Mouse (Mus musculus) left cerebral cortex, adult 2 months (tissue): ENCODE data around the gene Nol4l. TPM values are rescaled to one million over a fixed set of nuclear protein-coding genes. Genes with fewer than 3 reads are reported as not detected.
A peak's percentile ranks its signal among the peaks of the same experiment; 100 is the strongest.

Source experiments
- DNase-seq, 2 experiments: peaks; one replicate each; pipeline ENCODE4 v3.0.0; 2021 to 2022; ENCODE audit warnings: low spot score in 2 of 2, mixed read lengths in 1 of 2; ENCODE audit errors: extremely low spot score in 1 of 2
- H3K27ac ChIP-seq: fragments of 200-600 bp; 2 replicates; pipeline ENCODE4 v1.8.1; 2022
- H3K4me3 ChIP-seq: fragments of 200-600 bp; 2 replicates; pipeline ENCODE4 v1.8.1; 2022
- CTCF ChIP-seq: fragments of 200-600 bp; IDR thresholded peaks from 2 replicates; pipeline ENCODE4 v1.8.1; 2022; ENCODE audit warnings: antibody characterized with exemption, mild to moderate bottlenecking, moderate library complexity
- intact Hi-C: fragments of 180-260 bp; cut with DNase I; formaldehyde crosslinking; loops from one replicate; pipeline ENCODE4 v1.15.1; 2025
- total RNA-seq, 2 experiments: library from RNA; stranded (reverse); gene quantifications; 2 replicates each; pipeline ENCODE4 v1.2.3; 2021

The Nol4l gene
- total RNA-seq, 2 experiments from 2014 or later = 45.0 to 51.3 TPM

- intact Hi-C loops = no loop called here
- DNase-seq = peak; percentile 51 to 64
- Histone ChIP-seq H3K27ac (peak overlapping the region; percentile 61; the same call in 1 of the 2 replicates), H3K4me3 (peak overlapping the region; percentile 89)
- TF ChIP-seq CTCF = peak; percentile 89
Observed at GRCm38 (mm10) chr2:153446017-153446408, 83.8 kb downstream of the Nol4l start.

DNA sequence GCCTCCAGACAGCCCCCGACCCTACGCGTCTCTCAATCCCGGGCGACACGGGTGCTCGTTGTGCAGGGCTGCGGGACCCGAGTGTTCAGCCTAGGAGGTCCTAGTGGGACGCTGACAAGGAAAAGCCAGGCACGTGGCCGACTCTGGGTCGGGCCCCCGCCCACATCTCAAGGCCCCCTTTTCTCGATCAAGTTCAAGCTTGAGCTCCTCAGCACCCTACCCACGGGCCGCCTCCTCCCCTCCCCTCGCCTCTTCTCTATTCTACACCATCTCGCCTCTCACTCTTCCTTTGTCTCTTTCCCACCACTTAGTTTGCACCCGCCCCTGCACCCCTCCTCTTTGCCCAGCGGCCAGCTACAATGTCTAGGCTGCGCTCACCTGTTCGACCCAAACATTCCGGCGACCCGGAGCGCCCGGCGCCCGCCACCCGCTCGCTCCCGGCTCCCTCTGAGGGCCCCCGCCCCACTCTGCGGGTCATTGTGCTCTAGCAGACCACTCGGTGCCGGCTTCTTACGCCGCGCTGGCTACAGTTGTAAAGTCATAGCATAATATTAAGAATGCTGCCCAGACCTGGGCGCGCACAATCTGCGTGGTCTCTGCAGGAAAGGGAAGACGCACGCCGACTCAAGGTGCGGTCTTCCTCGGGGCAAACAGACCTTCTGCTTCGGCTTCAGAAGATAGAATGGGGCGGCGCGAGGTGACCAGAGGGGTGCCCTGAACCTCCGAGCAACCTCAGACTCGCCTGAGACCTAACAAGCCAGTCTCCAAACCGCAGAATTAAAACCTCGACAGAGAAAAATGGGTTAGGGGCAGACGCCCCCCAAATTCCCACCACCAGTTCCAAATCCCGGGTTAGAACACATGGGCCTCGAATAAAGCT is 84.4 kb downstream of the Nol4l start:
- intact Hi-C loops = loop anchor here (2.0 kb wide), 1 partner anchor 99 kb away; no protein-coding TSS in a partner anchor
- peak overlapping the region; percentile 83 for H3K27ac ChIP-seq
- no peak for TF ChIP-seq CTCF
- DNase-seq = peak; percentile 26 to 31
- H3K4me3 ChIP-seq = peak overlapping the region; percentile 89

DNA sequence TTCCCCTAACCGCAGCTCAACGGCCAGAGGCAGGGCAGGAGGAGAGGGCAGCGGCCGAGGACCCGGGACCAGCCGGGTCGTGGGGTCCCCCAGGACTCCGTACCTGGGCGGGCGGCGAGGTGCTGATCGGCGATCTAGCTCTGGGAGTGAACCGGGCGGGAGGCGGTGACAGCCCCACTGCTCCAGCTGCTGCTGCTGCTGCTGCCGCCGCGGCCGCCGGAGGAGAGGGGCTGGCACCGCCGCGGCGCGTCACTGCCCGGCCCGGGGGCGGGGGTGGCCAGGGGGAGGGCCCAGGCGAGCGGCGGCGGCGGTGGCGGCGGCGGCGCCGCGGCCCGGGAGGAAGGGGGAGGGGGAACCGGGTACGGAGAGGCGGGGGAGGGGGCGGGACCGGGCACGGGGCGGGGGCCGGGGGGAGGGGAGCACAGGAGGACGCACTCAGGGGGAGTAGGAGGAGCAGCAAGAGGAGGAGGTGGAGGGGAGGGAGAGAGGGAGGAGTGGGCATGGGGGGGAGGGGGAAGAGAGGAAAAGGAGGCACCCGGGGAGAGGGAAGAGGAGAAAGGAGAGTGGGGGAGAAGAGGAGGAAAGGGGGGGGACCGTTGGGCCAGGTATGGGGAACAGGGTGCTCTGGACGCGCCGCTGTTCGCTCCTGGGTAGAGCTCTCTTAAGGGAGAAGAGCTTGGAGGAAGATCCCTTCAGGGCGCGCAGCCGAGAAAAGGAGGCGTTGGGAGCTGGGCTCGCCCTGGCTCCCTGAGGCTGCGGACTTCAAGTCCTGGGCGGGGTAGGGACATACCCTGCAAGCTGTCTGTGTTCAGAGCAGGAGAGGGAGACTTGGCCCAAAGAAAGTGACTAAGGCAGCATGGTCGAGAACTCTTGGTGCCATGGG is 85.3 kb downstream of the Nol4l start:
- H3K27ac ChIP-seq = peak overlapping the region; percentile 90
- H3K4me3 ChIP-seq = peak overlapping the region; percentile 89
- no peak for TF ChIP-seq CTCF
- DNase-seq = peak; percentile 68 to 74
- intact Hi-C loops = loop anchor here (2.0 kb wide), 1 partner anchor 98 kb away; no protein-coding TSS in a partner anchor

- intact Hi-C loops = loop anchor here (2.0 kb wide), 1 partner anchor 97 kb away; no protein-coding TSS in a partner anchor
- DNase-seq = peak; percentile 37 to 49
- TF ChIP-seq CTCF = no peak
Observed at GRCm38 (mm10) chr2:153443434-153444240, 86.1 kb downstream of the Nol4l start.

GRCm38 (mm10) chr2:153442720-153443119 is 87.1 kb downstream of the Nol4l start:
- H3K27ac ChIP-seq = peak overlapping the region; percentile 1; the same call in 1 of the 2 replicates
- TF ChIP-seq CTCF = no peak
- intact Hi-C loops = no loop called here
- DNase-seq = no peak
- peak overlapping the region; percentile 89; the same call in 1 of the 2 replicates for H3K4me3 ChIP-seq

More at GRCm38 (mm10) chr2:153443434-153444240, 86.1 kb downstream of the Nol4l start:
- Histone ChIP-seq H3K4me3 (peak overlapping the region; percentile 89), H3K27ac (peak overlapping the region; percentile 90)

DNA sequence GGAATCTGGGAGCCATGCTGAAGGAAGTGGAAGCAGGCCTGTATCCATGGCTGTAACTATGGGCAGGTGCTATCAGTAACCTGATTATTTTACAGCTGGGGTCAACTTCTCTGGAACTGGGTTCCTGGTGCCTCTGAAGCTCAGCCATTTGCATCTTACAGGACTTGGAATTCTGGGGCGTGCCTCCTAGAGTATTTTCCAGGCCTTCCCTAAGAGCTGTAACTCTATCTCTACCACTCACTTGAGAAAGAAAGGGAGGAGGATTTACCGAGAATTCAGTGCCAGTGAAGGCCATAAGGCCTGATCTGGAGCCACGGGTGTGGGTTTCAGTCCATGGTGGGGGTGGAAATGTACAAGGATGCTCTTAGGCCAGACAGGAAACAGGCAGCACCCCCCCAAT is 88.5 kb downstream of the Nol4l start:
- Histone ChIP-seq H3K27ac (no peak overlapping the region), H3K4me3 (no peak overlapping the region)
- TF ChIP-seq CTCF = no peak
- no peak for DNase-seq
- intact Hi-C loops = no loop called here

DNA sequence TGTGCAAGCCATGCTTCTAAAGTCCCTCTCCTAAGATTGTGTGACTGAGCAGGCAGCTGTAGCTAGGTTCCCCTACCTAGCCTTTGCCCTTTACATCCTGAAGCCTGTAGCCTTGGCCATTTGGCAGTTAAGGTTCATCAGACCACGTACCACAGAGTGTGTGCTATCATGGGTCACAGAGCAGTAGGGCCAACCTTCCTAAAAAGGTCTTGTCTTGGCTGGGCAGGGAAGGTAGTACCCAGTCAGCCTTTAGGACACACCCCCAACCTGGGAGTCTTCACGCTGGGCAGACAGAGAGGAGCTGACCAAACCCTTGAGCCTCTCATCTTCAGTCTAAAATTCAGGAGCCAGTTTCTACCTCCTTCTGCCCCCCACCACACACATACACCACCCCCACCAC is 89.0 kb downstream of the Nol4l start:
- no peak overlapping the region for H3K4me3 ChIP-seq
- intact Hi-C loops = no loop called here
- no peak for DNase-seq
- no peak overlapping the region for H3K27ac ChIP-seq
- no peak for TF ChIP-seq CTCF

- no peak for DNase-seq
- TF ChIP-seq CTCF = no peak
- Histone ChIP-seq H3K4me3 (no peak overlapping the region), H3K27ac (no peak overlapping the region; the same call in 1 of the 2 replicates)
- intact Hi-C loops = no loop called here
Observed at GRCm38 (mm10) chr2:153437306-153437659, 92.5 kb downstream of the Nol4l start.

DNA sequence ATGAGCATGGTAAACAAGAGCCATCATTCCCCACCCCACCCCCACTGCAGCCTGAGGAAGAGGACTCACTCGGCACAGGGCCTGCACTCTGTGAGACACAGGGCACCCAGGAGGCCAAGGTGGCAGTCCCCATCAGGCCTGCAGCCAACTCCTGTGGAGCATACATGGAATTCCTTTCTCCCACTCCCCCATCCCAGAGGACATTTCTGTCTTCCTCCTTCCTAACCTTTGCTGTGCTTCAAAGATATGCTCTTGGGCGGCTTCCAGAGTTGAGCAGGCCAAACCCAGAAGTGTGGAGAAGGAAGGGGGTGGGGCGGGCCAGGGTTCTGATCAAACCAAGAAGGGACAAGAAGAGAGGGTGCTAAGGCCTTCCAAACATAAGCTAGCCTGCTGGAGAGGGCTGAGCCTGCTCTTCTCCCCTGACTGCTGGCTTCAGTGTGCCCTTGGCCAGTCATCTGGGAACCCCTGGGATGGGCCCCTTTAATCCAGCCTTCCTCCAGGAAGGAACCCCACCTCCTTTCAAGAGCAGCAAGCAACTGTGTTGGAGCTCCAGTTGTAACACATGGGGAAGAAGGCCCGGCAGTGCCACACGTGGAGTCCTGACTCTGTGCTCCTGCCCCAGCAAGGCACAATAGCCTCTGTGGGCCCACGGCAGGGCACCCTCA is 93.0 kb downstream of the Nol4l start:
- Histone ChIP-seq H3K4me3 (no peak overlapping the region), H3K27ac (peak overlapping the region; percentile 19; the same call in 1 of the 2 replicates)
- TF ChIP-seq CTCF = no peak

GRCm38 (mm10) chr2:153434880-153435831 is 94.6 kb downstream of the Nol4l start:
- DNase-seq = no peak
- intact Hi-C loops = no loop called here
- Histone ChIP-seq H3K27ac (no peak overlapping the region; the same call in 1 of the 2 replicates), H3K4me3 (no peak overlapping the region)
- no peak for TF ChIP-seq CTCF

More for the DNA sequence above, 93.0 kb downstream of the Nol4l start:
- intact Hi-C loops = no loop called here
- no peak for DNase-seq
